Comparison of ENCODE assay signal across 8 mouse cellular contexts in genomic region chr4:149710510-149710909, GRCm38 (mm10). TPM values are rescaled to one million over a fixed set of nuclear protein-coding genes. Genes with fewer than 3 reads are reported as not detected.
A peak's percentile ranks its signal among the peaks of the same experiment; 100 is the strongest.
DNase-seq lines count a peak whose midpoint lies in the region; ATAC-seq and TF ChIP-seq lines count a peak whose summit lies in the region.

No protein-coding gene starts in this region.

- no peak overlapping the region for H3K4me2 ChIP-seq in forebrain, embryonic 16.5 days (ENCODE audit: low read length)

- WGBS in forebrain, embryonic 16.5 days: 25% methylated on average over 5 of the region's 5 CpGs
- WGBS in liver, adult 2 months: 24% methylated on average over 5 of the region's 5 CpGs

- H3K27me3 ChIP-seq in forebrain, embryonic 16.5 days (replicated peaks; ENCODE audit: control insufficient read depth, insufficient read depth, low read length): no peaks in the 10 kb centered on the region
- no peaks in the 10 kb centered on the region for H3K27me3 ChIP-seq in liver, adult 2 months (ENCODE audit: control insufficient read depth, insufficient read depth, low read length)

- H3K4me3 ChIP-seq in forebrain, embryonic 16.5 days (replicated peaks; ENCODE audit: low read length): no peak overlapping the region
- H3K4me3 ChIP-seq in liver, adult 2 months (ENCODE audit: insufficient read depth, low read depth, low read length): no peak overlapping the region

- H3K36me3 ChIP-seq in forebrain, embryonic 16.5 days (ENCODE audit: control insufficient read depth, insufficient read depth): peaks cover 9% of the 10 kb centered on the region
- no peaks in the 10 kb centered on the region for H3K36me3 ChIP-seq in liver, adult 2 months (ENCODE audit: control insufficient read depth, insufficient read depth, low read length)

- peak; percentile 67 for ATAC-seq in forebrain, embryonic 16.5 days

- peak; percentile 56; the same call in 1 of the 2 replicates for TF ChIP-seq CTCF in liver, adult 2 months (IDR thresholded peaks at IDR 0.05; ENCODE audit: low read depth, low read length)

- peak; percentile 51 to 65 for DNase-seq in right cerebral cortex, adult 2 months (ENCODE audit: low spot score in 2 of 2)
- DNase-seq in right cerebral cortex, postnatal 14 days: no peak
- peak; percentile 65 for DNase-seq in adrenal gland, adult 2 months
- peak; percentile 92 for DNase-seq in induced T-regulatory cell, adult 2 months (ENCODE audit: low read depth)
- peak; percentile 61 for DNase-seq in liver, adult 2 months (ENCODE audit: extremely low read depth, low read depth, low spot score)
- peak; percentile 69 to 75 for DNase-seq in monocyte, adult 2 months (ENCODE audit: low read depth in 1 of 2, low spot score in 2 of 2)
- DNase-seq in thymus, postnatal 14 days: peak; percentile 82

- H3K9me3 ChIP-seq in forebrain, embryonic 16.5 days (ENCODE audit: control insufficient read depth, low read length): no peaks in the 10 kb centered on the region

- no peak for TF ChIP-seq POLR2A in liver, adult 2 months (IDR thresholded peaks at IDR 0.05; ENCODE audit: extremely low read depth, insufficient read depth, low read length)

- H3K9ac ChIP-seq in forebrain, embryonic 16.5 days (replicated peaks; ENCODE audit: low read depth, low read length): no peak overlapping the region
- no peak overlapping the region for H3K9ac ChIP-seq in liver, adult 2 months (ENCODE audit: low read depth, low read length)

- no peaks in the 10 kb centered on the region for H3K4me1 ChIP-seq in forebrain, embryonic 16.5 days (replicated peaks; ENCODE audit: control insufficient read depth, insufficient read depth, low read length)
- no peaks in the 10 kb centered on the region for H3K4me1 ChIP-seq in liver, adult 2 months (ENCODE audit: control insufficient read depth, insufficient read depth, low read length)

- no peaks in the 10 kb centered on the region for H3K79me2 ChIP-seq in liver, adult 2 months (ENCODE audit: control insufficient read depth, insufficient read depth, low read length)

- H3K27ac ChIP-seq in forebrain, embryonic 16.5 days (ENCODE audit: low read length): no peak overlapping the region
- no peak overlapping the region for H3K27ac ChIP-seq in liver, adult 2 months (replicated peaks; ENCODE audit: insufficient read depth, low read depth, low read length)

RNA-seq across cellular contexts. Expression of gene Pik3cd, which starts 8.1 kb away (rescaled TPM):
- total RNA-seq in adrenal gland, adult 2 months (2021): 1 to 10 TPM; 6.1 to 6.2 TPM
- polyA plus RNA-seq in adrenal gland, adult 2 months (2012; rRNA removed): 4.2 and 5.0 TPM in 2 replicates
- polyA plus RNA-seq in forebrain, embryonic 16.5 days (2015; fragmentation: Nextera tagmentation; extraction: Ambion mirVana): 19.5 and 21.0 TPM in 2 replicates
- total RNA-seq in liver, adult 2 months (2014; rRNA removed): 2.3 and 3.0 TPM in 2 replicates
- 1.6 and 2.2 TPM in 2 replicates for polyA plus RNA-seq in liver, adult 2 months (2012; rRNA removed)

RNA-seq across cellular contexts. Expression of gene Tmem201, which starts 27.3 kb away (rescaled TPM):
- total RNA-seq in adrenal gland, adult 2 months (2021): 10 to 100 TPM; 30.0 to 31.0 TPM
- 85.3 and 95.4 TPM in 2 replicates for polyA plus RNA-seq in adrenal gland, adult 2 months (2012; rRNA removed)
- polyA plus RNA-seq in forebrain, embryonic 16.5 days (2015; fragmentation: Nextera tagmentation; extraction: Ambion mirVana): 37.3 and 43.5 TPM in 2 replicates
- 6.5 and 8.2 TPM in 2 replicates for total RNA-seq in liver, adult 2 months (2014; rRNA removed)
- polyA plus RNA-seq in liver, adult 2 months (2012; rRNA removed): 23.4 and 25.2 TPM in 2 replicates
